Mouse (Mus musculus): ENCODE measurements around the gene Sprr1a. TPM values are rescaled to one million over a fixed set of nuclear protein-coding genes. Genes with fewer than 3 reads are reported as not detected.

Sprr1a gene
- polyA plus RNA-seq (2012; rRNA removed) = 608 and 748 TPM in 2 replicates

DNA sequence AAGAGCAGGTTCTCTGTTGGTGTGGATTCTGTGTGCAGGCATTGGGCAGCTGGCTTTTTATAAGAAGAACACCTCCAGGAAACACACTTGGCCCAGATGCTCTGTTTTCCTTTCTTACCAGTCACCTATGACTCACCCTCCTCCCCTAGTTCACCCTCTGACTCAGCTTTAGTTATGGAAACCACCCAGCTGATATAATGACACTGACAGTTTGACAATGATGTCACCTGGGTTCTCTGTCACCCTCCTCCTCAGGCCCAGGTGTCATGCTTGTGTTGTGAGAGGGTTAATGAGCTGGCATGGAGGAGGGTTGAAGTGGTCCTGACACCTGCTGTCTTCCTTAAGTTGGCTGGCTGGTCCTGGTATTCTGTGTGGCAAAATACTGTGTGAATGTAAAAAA, at the start of gene Sprr1a:
TSS of gene Sprr1a (minus strand) at position 33 of the 400 bp plus-strand sequence.

DNA sequence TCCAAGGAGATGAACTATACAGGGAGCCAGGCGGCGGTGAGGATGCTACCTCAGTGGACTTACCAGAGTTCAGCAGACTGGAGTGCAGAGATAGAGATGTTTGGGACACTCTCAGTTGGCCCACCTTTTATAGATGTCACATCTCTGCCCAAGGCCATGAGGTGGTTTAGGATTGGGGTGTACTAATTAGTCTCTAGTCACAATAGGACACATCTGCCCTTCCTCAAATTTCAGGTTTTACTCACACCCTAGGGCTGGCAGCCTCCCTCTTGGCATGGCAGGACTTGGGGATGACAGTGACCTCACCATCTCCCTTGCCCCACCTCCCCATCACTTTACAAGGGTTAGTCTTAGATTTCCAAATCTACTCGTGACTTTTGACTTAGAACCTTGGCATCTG, 48.7 kb upstream of the Sprr1a start, which contains the start of gene 2310046K23Rik:
TSS of gene 2310046K23Rik (minus strand) at position 101 of the 400 bp plus-strand sequence.

DNA sequence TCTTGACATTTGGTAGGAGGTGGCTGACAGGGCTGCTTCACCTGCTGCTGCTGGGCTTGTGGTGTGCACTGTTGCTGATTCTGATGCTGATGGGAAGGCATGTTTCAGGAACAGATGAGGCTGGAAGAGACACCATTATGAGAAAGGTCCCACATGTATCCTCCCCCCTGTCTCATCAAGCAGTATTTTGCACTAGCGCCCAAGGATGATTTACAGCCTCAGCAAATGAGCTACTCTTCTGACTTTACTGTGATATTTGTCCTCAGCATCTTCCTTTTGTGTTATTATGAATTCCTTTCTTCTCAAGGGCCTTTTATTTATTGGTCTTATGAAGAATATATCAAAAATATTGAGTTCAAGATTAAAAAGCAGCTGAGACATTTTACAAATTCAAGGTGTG, 14.7 kb upstream of the Sprr1a start, which contains the start of gene Sprr4:
TSS of gene Sprr4 (minus strand) at position 101 of the 400 bp plus-strand sequence.

DNA sequence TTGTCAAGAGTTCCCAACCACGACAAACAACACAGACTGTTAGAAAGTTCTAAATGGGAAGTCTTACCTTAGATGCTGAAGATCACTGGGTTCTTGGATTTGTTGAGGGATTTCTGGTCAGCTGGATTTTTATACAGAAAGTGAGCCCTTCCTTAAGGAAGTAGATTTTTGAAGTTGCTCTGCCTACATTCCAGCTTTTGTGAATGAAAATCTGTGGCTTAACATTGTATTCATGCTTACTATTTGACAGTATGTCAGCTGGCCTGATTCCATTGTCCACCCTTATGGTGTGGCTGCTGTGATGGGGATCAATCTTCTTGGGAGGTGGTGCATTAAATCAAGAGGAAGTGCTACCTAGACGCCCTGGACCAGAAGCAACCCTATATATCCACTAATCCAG, 27.1 kb downstream of the Sprr1a start, which contains the start of gene Sprr3:
TSS of gene Sprr3 (minus strand) at position 101 of the 400 bp plus-strand sequence.

GRCm38 (mm10) chr3:92438689-92439088, 47.0 kb downstream of the Sprr1a start, which contains the start of gene Sprr1b:
Gene Sprr1b, minus strand, starts transcription at chr3:92438789.

Other genes starting within 250 kb of the Sprr1a start
- gene Sprr2a3, start 200.5 kb downstream of the Sprr1a start, polyA plus RNA-seq (2012; rRNA removed) = 693 and 1,565 TPM in 2 replicates
- gene Sprr2b, start 169.3 kb downstream of the Sprr1a start, polyA plus RNA-seq (2012; rRNA removed) = 9.6 and 30.5 TPM in 2 replicates
- gene Sprr2d, start 146.8 kb downstream of the Sprr1a start, polyA plus RNA-seq (2012; rRNA removed) = 9.8 and 18.7 TPM in 2 replicates
- 3.8 and 5.0 TPM in 2 replicates for gene Sprr2e, start 133.8 kb downstream of the Sprr1a start, polyA plus RNA-seq (2012; rRNA removed)
- 2.9 and 7.7 TPM in 2 replicates for gene Sprr2f, start 120.7 kb downstream of the Sprr1a start, polyA plus RNA-seq (2012; rRNA removed)
- 0.20 and 0.31 TPM in 2 replicates for gene Sprr2h, start 100.2 kb downstream of the Sprr1a start, polyA plus RNA-seq (2012; rRNA removed)
- 37.4 and 59.0 TPM in 2 replicates for gene Sprr2i, start 77.9 kb downstream of the Sprr1a start, polyA plus RNA-seq (2012; rRNA removed)
- 16.1 and 18.8 TPM in 2 replicates for gene Sprr2j-ps, start 67.8 kb downstream of the Sprr1a start, polyA plus RNA-seq (2012; rRNA removed)
- gene Gm9774, start 56.5 kb downstream of the Sprr1a start, polyA plus RNA-seq (2012; rRNA removed) = 4.8 and 10.8 TPM in 2 replicates
- gene Sprr2k, start 53.3 kb downstream of the Sprr1a start, polyA plus RNA-seq (2012; rRNA removed) = 0.52 and 0.62 TPM in 2 replicates
- gene Sprr1b, start 47.1 kb downstream of the Sprr1a start, polyA plus RNA-seq (2012; rRNA removed) = 22.3 and 23.6 TPM in 2 replicates
- 1,016 and 1,618 TPM in 2 replicates for gene Sprr3, start 27.2 kb downstream of the Sprr1a start, polyA plus RNA-seq (2012; rRNA removed)
- not detected in 2 replicates for gene Sprr4, start 14.6 kb upstream of the Sprr1a start, polyA plus RNA-seq (2012; rRNA removed)
- 0.13 and 0.28 TPM in 2 replicates for gene 2310046K23Rik, start 48.6 kb upstream of the Sprr1a start, polyA plus RNA-seq (2012; rRNA removed)
- 1.8 and 2.7 TPM in 2 replicates for gene Ivl, start 87.8 kb upstream of the Sprr1a start, polyA plus RNA-seq (2012; rRNA removed)
- gene Smcp, start 103.1 kb upstream of the Sprr1a start, polyA plus RNA-seq (2012; rRNA removed) = not detected in 2 replicates
- 2.9 and 3.0 TPM in 2 replicates for gene 2210017I01Rik, start 121.6 kb upstream of the Sprr1a start, polyA plus RNA-seq (2012; rRNA removed)
- 0.77 and 3.0 TPM in 2 replicates for gene Lce6a, start 135.8 kb upstream of the Sprr1a start, polyA plus RNA-seq (2012; rRNA removed)
- gene Lce1a1, start 162.4 kb upstream of the Sprr1a start, polyA plus RNA-seq (2012; rRNA removed) = 113 and 390 TPM in 2 replicates
- gene Lce1b, start 171.0 kb upstream of the Sprr1a start, polyA plus RNA-seq (2012; rRNA removed) = 117 and 331 TPM in 2 replicates
- gene Lce1a2, start 184.4 kb upstream of the Sprr1a start, polyA plus RNA-seq (2012; rRNA removed) = 97.3 and 328 TPM in 2 replicates
- 108 and 297 TPM in 2 replicates for gene Lce1c, start 193.4 kb upstream of the Sprr1a start, polyA plus RNA-seq (2012; rRNA removed)
- 105 and 245 TPM in 2 replicates for gene Lce1d, start 201.3 kb upstream of the Sprr1a start, polyA plus RNA-seq (2012; rRNA removed)
- gene Lce1e, start 223.2 kb upstream of the Sprr1a start, polyA plus RNA-seq (2012; rRNA removed) = 50.9 and 159 TPM in 2 replicates
- 83.4 and 310 TPM in 2 replicates for gene Lce1f, start 234.5 kb upstream of the Sprr1a start, polyA plus RNA-seq (2012; rRNA removed)